Mouse (Mus musculus) cerebellum, adult 11 months (tissue): Measurements from ENCODE around the gene Syngap1.
"Not testable (repeated sequence)": the region's sequence is repeated elsewhere in the genome, so short reads cannot be mapped to it uniquely, and the experiment has no call there.

Experiments
- DNase-seq: peaks from one replicate; pipeline ENCODE4 v3.0.0; 2022

Syngap1 gene

GRCm38 (mm10) chr17:26941031-26941789 lies at the start of gene Syngap1:
Gene Syngap1 (plus strand): TSS chr17:26941253.
- DNase-seq: peak; percentile 53

DNA sequence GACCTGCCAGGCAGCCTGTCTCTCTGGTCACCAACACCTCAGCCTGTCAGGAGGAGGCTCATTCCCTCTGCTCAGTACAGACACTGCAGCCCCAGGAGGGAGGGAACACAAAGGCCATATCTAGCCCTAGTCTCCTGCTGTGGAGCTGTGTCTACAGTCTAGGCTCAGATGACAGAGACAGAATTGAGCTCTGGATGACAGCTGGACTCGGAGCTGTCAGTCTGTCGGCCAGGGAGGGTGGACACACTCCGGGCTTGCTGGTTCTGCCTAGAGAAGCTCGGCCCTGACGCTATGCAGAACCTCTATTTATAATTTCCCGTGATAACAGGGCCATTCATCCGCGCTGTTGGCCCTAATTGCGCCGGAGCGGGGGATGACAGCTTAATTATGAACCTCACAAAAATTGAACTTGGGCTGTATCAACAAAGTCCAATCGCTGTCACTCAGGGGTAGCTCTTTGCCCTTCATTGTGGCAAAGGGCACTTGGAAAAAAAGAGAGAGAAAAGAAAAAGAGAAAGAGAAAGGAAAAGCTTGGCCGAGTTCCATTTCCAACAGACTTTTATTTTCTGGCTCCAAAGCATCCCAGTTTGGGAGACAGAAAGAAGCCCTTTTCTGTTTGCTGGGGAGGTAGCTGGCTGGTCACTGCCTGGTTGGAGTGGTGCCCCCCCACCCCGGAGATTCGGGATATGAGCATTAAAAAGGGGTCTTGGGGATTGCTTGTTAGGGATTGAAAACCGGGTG lies 48.2 kb upstream of the Syngap1 start:
- DNase-seq: no peak

- DNase-seq: no peak
Measured at GRCm38 (mm10) chr17:26893492-26893891, 47.6 kb upstream of the Syngap1 start.

DNA sequence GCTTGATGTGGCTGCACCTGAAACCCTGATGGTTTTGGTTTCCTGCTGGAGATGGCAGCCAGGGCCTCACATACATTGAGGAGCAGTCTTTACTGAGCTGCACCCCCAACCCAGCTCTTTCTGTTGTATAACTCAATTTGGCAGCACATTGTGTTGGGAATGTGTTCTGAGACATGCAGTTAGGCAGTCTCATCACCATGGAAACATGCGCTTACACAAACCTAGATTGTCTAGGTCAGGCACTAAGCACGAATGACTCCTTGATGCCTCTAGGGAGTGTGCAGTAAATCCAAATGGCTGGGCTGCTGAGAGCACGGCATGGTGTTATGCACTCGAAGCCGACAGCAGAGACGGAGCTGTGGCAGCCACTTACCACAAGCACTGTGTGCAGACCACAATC lies 46.7 kb upstream of the Syngap1 start:
- no peak for DNase-seq

- DNase-seq: peak; percentile 51
Measured at GRCm38 (mm10) chr17:26895578-26895977, 45.5 kb upstream of the Syngap1 start.

GRCm38 (mm10) chr17:26900916-26901315 lies 40.1 kb upstream of the Syngap1 start:
- DNase-seq: no peak

DNA sequence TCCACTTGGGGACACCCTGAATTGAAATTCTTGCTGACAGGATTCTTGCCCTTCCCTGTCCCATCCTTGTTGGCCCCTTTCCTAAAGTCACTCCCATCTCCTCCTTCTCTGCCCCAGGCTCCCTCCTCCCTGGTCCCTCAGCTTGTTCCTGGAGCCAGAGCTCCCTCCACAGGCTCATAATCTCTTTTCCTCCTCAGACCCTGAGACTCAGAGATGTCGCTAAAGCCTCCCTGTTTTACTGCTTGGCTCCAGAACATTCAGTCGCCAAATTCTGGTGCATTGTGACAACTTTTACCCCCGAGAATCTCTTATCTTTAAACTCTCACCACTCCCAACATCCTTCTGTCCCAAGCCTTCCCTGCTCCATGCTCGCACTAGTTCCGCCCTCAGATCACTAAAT lies 36.7 kb upstream of the Syngap1 start:
- DNase-seq: no peak

DNA sequence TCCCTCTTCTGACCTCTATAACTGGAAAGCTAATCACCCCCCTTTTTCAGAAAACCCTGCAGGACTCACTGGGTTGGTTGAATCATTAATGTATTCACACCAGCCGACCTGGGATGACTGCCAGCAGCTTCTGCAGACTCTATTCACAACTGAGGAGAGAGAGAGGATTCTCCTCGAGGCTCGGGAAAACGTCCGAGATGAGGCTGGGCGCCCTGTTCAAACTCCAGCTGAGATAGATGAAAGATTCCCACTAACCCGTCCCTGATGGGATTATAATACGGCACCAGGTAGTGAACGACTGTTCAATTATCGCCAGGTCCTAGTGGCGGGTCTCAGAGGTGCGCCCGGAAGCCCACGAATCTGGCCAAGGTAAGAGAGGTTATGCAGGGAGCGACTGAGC lies 33.5 kb upstream of the Syngap1 start:
- DNase-seq: not testable (repeated sequence)

- DNase-seq: no peak
Measured at GRCm38 (mm10) chr17:26915248-26915647, 25.8 kb upstream of the Syngap1 start.

GRCm38 (mm10) chr17:26916711-26917482 lies 24.2 kb upstream of the Syngap1 start, which contains the start of gene Kifc5b:
Gene Kifc5b (plus strand): TSS chr17:26917091.
- peak; percentile 100 for DNase-seq

GRCm38 (mm10) chr17:26917560-26917959 lies 23.5 kb upstream of the Syngap1 start:
- not testable (repeated sequence) for DNase-seq

DNA sequence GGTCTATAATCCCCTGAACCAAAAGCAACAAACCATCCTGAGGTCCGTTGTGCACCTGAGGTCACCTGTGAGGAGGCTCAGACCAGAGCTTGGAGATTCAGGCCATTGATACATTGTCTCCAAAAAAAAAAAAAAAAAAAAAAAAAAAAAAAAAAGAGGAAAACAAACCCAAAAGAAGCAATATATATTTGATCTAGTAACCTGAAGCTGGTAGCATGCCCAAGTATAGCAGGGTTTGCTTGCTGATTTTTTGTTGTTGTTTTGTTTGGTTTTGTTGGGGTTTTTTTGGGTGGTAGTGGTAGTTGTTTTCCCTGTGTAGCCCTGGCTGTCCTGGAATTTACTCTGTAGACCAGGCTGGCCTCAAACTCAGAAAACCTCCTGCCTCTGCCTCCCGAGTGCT lies 22.7 kb upstream of the Syngap1 start:
- DNase-seq: no peak

DNA sequence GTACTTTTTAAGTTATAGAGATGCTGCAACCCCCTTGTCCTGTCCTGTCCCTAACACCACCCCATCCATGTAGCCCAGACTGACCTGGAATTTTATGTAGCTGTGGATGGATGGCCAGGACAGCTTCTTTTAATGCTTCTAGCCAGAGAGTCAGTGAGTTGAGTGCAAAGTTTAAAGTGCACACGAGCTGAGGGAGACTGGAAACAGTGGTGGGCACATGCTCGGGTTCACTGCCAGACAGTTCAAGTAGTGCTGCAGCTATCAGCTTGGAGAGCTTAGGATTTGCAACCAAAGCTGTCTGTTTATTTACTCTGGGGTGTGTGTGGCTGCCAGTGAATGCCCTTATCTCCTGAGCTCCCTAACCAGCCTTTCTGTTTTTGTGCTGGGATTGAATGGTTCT lies 21.5 kb upstream of the Syngap1 start:
- DNase-seq: not testable (repeated sequence)

GRCm38 (mm10) chr17:26922368-26922767 lies 18.7 kb upstream of the Syngap1 start:
- DNase-seq: not testable (repeated sequence)

GRCm38 (mm10) chr17:26925414-26925813 lies 15.6 kb upstream of the Syngap1 start:
- DNase-seq: not testable (repeated sequence)

DNA sequence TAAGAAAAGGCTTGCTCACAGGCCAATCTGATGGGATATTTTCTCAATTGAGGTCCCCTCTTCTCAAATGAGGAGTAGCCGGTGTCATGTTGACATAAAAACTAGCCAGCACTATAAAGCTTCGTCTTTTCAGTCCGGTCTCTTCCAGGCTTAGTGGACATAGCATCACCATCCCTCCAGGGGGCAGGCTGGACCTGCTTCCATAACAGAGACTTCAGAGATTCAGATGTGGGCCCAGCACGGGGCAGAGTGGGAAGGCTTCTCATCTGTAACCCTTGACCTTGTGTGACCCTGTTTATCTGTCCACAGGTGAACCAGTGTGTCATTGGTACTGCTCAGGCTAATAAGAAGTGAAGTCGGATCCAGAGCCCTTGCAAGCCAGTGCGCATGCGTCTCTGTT lies 9.3 kb upstream of the Syngap1 start:
- peak; percentile 38 for DNase-seq

GRCm38 (mm10) chr17:26932839-26933398 lies 8.1 kb upstream of the Syngap1 start, which contains the start of gene Phf1:
Gene Phf1 (plus strand): TSS chr17:26933052.
- peak; percentile 95 for DNase-seq

- DNase-seq: no peak
Measured at GRCm38 (mm10) chr17:26933419-26933818, 7.6 kb upstream of the Syngap1 start.

DNA sequence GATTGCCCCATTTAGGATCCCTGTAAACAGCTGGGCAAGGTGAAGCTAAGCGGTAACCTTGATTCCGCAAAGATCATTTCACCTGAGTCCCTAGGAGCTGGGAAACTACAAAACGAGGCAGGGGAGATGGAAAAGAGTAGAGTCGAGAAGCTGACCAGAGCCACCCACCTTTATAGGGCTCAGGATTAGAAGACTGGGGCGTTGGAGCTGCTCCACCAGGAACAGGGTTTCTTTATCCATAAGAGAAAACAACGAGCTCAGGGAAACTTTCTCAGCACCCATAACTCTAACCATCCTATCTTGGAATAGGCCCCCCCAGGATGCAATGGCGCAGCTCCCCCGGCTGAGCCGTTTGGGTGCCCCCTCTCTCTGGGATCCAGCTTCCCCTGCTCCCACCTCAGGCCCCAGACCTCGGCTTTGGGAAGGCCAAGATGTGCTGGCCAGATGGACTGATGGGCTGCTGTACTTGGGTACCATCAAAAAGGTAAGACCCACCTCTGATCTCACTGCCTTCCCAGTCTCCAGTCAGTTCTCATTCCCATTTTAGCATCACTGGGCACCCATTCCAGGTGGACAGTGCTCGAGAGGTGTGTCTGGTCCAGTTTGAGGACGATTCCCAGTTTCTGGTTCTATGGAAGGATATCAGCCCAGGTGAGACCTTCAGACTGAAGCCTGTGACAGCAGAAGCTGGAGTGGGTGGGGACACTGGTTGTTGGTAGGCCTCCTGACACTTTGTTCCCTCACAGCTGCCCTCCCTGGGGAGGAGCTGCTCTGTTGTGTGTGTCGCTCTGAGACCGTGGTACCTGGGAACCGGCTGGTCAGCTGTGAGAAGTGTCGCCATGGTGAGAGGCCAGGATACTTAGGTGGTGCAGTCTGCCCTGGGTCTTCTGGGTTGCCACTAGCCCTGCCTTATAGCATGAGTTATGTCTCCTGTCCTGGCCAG lies 6.9 kb upstream of the Syngap1 start:
- no peak for DNase-seq

GRCm38 (mm10) chr17:26935027-26935426 lies 6.0 kb upstream of the Syngap1 start:
- no peak for DNase-seq

DNA sequence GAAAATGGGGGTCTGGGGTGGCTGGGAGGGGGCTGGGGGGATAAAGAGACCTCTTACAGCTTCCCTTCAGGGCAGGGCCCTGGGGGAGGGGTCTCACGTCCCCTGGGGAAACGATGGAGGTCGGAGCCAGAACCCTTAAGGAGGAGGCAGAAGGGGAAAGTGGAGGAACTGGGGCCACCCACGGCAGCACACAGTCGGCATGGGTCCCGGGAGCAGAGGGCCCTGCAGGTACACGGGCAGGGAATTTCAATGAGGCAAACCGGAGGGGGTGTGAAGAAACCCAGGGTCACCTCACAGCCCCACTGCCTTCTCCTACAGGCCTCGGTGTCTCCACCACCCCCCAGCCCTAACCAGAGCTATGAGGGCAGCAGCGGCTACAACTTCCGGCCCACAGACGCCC lies 4.6 kb upstream of the Syngap1 start:
- peak; percentile 35 for DNase-seq
